Mouse (Mus musculus): Measurements from ENCODE around the gene Lrrtm1. TPM values are rescaled to one million over a fixed set of nuclear protein-coding genes. Genes with fewer than 3 reads are reported as not detected.

Lrrtm1 gene
- total RNA-seq (2017) = not detected in 2 replicates

GRCm38 (mm10) chr6:77242601-77243406 is at the start of gene Lrrtm1:
TSS of gene Lrrtm1 (plus strand) at chr6:77242689.
- ATAC-seq (replicated peaks; ENCODE audit: low read depth, poor library complexity, severe bottlenecking) = no peak

DNA sequence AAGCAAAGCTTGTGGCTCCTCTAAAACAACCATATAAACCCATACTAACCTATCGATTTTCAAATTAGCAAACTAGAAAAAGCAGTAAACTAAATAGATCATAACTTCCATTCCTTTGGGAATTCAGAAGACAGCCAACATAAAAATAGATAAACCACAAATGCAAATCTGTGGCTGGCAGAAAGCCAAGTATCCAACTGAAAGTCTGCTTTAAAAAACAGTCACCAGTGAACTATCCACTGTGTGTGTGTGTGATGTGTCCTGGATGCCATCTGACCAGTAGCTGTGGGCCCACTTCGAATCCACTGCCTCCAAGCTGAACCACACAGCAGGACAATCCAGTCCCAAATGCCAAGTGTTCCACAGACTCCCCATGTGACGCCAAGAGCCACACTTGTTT is 45.8 kb upstream of the Lrrtm1 start:
- no peak for ATAC-seq (replicated peaks; ENCODE audit: low read depth, poor library complexity, severe bottlenecking)

- no peak for ATAC-seq (replicated peaks; ENCODE audit: low read depth, poor library complexity, severe bottlenecking)
These were observed 43.1 kb upstream of the Lrrtm1 start for GRCm38 (mm10) chr6:77199375-77199774.

DNA sequence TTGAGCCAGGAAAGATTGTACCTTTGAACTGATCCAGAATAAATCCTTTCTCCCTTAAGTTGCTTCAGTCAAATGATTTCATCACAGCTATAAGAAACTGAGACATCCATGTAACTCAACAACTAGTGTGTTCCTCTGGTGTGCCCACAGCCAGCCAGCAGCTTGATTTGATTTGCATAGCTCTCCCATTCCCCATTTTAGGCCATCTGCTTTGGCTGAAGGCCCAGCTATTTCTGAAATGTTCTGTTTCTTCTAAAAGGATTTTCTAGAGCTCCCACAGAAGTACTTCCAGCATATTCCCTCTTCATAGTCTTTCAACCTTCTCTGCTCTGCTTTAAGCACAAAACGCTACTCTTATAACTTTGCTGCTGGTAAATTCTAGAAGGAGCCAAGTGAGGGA is 33.3 kb upstream of the Lrrtm1 start:
- ATAC-seq (replicated peaks; ENCODE audit: low read depth, poor library complexity, severe bottlenecking) = no peak

DNA sequence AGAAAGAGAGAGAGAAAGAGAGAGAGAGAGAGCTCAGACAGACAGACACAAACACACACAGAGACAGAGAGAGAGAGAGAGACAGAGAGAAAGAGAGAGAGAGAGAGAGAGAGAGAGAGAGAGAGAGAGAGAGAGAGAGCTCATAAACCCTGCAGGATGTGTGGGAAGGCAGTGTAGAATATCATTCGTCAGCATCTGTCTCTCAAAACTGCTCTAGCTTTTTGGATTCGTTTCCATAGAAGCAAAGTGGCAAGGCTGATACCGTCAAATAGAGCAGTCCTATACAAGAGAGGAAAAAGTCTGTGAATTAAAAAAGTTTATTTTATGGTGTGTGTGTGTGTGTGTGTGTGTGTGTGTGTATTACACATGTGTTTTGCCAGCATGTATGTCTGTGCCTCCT is 32.6 kb upstream of the Lrrtm1 start:
- no peak for ATAC-seq (replicated peaks; ENCODE audit: low read depth, poor library complexity, severe bottlenecking)

- no peak for ATAC-seq (replicated peaks; ENCODE audit: low read depth, poor library complexity, severe bottlenecking)
These were observed 28.6 kb upstream of the Lrrtm1 start for GRCm38 (mm10) chr6:77213757-77214409.

DNA sequence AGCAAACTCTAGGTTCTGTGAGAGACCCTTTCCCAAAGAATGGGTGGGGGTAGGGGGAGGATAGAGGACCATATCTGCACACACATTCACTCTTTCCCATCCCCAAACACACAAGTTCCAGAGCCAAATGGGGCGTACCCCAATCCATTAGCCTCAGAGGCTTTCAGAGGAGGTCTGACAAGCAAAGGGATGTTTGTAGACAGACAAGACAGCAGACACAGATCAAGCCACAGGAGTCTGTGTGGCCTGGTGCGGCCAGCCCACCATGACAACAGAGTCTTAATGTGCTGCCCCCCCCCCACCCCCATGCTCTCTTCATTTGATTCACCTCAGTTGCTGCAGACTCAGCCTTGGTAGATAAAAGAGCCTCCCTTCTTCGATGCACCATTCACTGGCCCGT is 27.2 kb upstream of the Lrrtm1 start:
- no peak for ATAC-seq (replicated peaks; ENCODE audit: low read depth, poor library complexity, severe bottlenecking)

- ATAC-seq (replicated peaks; ENCODE audit: low read depth, poor library complexity, severe bottlenecking) = no peak
These were observed 23.6 kb upstream of the Lrrtm1 start for GRCm38 (mm10) chr6:77218875-77219274.

DNA sequence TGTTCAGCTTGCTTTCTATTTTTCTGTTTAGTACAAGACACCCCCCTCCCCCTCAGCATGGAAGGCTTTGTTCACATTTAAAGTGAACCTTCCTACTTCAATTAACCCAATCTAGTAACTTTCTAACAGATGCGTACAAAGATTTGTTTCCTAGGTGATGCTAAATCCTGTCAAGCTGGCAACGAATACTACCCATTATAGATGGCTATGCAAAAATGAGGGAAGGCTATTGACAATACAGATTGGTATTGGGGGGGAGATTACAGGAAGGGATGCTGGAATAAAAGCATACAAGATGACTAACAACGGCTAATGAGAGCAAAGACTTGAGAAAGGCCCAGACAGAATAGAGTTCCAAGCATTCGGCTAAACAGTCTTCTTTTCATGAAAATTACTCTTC is 21.7 kb upstream of the Lrrtm1 start:
- ATAC-seq (replicated peaks; ENCODE audit: low read depth, poor library complexity, severe bottlenecking) = no peak

- ATAC-seq (replicated peaks; ENCODE audit: low read depth, poor library complexity, severe bottlenecking) = no peak
These were observed 19.4 kb upstream of the Lrrtm1 start for GRCm38 (mm10) chr6:77222849-77223638.

GRCm38 (mm10) chr6:77240426-77240825 is 2.1 kb upstream of the Lrrtm1 start:
- no peak for ATAC-seq (replicated peaks; ENCODE audit: low read depth, poor library complexity, severe bottlenecking)

DNA sequence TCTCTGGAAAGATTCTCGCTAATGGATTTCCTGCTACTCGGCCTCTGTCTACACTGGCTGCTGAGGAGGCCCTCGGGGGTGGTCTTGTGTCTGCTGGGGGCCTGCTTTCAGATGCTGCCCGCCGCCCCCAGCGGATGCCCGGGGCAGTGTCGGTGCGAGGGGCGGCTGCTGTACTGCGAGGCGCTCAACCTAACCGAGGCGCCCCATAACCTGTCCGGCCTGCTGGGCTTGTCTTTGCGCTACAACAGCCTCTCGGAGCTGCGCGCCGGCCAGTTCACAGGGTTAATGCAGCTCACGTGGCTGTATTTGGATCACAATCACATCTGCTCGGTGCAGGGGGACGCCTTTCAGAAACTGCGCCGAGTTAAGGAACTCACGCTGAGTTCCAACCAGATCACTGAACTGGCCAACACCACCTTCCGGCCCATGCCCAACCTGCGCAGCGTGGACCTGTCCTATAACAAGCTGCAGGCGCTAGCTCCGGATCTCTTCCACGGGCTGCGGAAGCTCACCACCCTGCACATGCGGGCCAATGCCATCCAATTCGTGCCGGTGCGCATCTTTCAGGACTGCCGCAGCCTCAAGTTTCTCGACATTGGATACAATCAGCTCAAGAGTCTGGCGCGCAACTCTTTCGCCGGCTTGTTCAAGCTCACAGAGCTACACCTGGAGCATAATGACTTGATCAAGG is 1.2 kb downstream of the Lrrtm1 start:
- peak; percentile 47; the same call in 1 of the 2 replicates for ATAC-seq (replicated peaks; ENCODE audit: low read depth, poor library complexity, severe bottlenecking)

DNA sequence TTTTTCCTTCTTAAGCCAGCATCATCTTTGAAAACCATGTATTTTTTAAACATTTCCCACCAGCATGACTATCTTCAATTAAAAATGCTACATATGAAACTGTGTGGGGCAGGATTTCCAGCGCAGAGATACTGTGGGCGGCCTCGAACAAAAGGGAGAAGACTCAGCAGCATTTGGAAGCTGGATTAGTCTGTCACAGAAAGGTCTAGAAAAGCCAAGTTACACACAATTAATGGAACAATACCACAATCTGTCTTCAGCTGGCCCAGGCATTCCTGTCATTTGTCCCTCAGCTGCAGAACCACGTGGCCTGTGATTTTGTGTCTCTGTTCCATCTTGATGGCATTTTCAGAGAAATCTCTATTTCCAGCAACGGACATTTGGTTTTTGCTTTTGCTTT is 11.0 kb downstream of the Lrrtm1 start:
- ATAC-seq (replicated peaks; ENCODE audit: low read depth, poor library complexity, severe bottlenecking) = no peak

GRCm38 (mm10) chr6:77256348-77256747 is 13.9 kb downstream of the Lrrtm1 start:
- ATAC-seq (replicated peaks; ENCODE audit: low read depth, poor library complexity, severe bottlenecking) = no peak

GRCm38 (mm10) chr6:77257358-77258105 is 15.0 kb downstream of the Lrrtm1 start:
- ATAC-seq (replicated peaks; ENCODE audit: low read depth, poor library complexity, severe bottlenecking) = no peak

GRCm38 (mm10) chr6:77265163-77265562 is 22.7 kb downstream of the Lrrtm1 start:
- no peak for ATAC-seq (replicated peaks; ENCODE audit: low read depth, poor library complexity, severe bottlenecking)

- no peak for ATAC-seq (replicated peaks; ENCODE audit: low read depth, poor library complexity, severe bottlenecking)
These were observed 36.3 kb downstream of the Lrrtm1 start for GRCm38 (mm10) chr6:77278794-77279193.

GRCm38 (mm10) chr6:77286317-77286716 is 43.8 kb downstream of the Lrrtm1 start:
- no peak for ATAC-seq (replicated peaks; ENCODE audit: low read depth, poor library complexity, severe bottlenecking)

GRCm38 (mm10) chr6:77288402-77288801 is 45.9 kb downstream of the Lrrtm1 start:
- no peak for ATAC-seq (replicated peaks; ENCODE audit: low read depth, poor library complexity, severe bottlenecking)

DNA sequence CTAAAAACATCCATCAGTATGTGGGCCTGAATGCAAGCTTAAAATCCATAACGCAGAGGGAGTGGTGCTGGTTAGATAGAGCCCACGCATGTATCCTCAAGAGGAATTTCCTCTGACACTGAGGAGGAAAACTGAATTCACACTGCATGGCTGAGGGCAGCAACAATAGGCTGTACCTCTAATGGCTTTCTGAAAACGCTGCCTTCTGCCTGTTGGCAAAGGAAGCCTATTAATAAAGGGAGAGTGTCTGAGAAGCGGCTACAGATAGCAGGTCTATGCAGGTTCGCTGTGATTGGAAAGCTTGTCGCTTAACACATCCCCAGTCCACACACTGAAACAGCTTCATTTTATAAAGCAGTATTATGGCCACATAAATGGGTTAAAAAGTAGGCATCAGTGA is 48.9 kb downstream of the Lrrtm1 start:
- no peak for ATAC-seq (replicated peaks; ENCODE audit: low read depth, poor library complexity, severe bottlenecking)

All from common myeloid progenitor, adult 5-6 weeks (primary cell).